ENCODE assay signal across 29 mouse cellular contexts in genomic region chr8:10256563-10256962, GRCm38 (mm10).
"Had no signal": no experiment of that assay in that cellular context is flagged by ENCODE, and none has a peak within 500 bp of the region (broad histone marks: within the 10 kb centered on the region; RNA-seq: fewer than 3 reads in every experiment).

No protein-coding gene starts in this region.

- H3K36me3 ChIP-seq: embryonic facial prominence, embryonic 10.5 days; embryonic facial prominence, embryonic 12.5 days; embryonic facial prominence, embryonic 13.5 days; embryonic facial prominence, embryonic 15.5 days; forebrain, embryonic 10.5 days; forebrain, embryonic 12.5 days; forebrain, embryonic 15.5 days had no signal

- H3K4me1 ChIP-seq: embryonic facial prominence, embryonic 10.5 days; embryonic facial prominence, embryonic 12.5 days; embryonic facial prominence, embryonic 13.5 days; embryonic facial prominence, embryonic 15.5 days; forebrain, embryonic 10.5 days; forebrain, embryonic 12.5 days; forebrain, embryonic 13.5 days; forebrain, embryonic 15.5 days had no signal

- DNase-seq: cerebellum, adult 18-20 months; cerebellum, adult 2 months; cerebellum, adult 8-10 months; cerebellum, adult 9-10 months; cerebellum, adult 9-11 months; cerebellum, postnatal 10 days; cerebellum, postnatal 14 days; cerebellum, postnatal 25 days; cerebellum, postnatal 36 days; embryo, embryonic 11 days; forebrain, postnatal 0 days; gastrocnemius, adult 2 months; gastrocnemius, postnatal 10 days; gastrocnemius, postnatal 14 days; gastrocnemius, postnatal 25 days; gastrocnemius, postnatal 36 days; heart, adult 11 months; heart, adult 18-20 months had no signal

- H3K4me3 ChIP-seq: embryonic facial prominence, embryonic 10.5 days; embryonic facial prominence, embryonic 12.5 days; embryonic facial prominence, embryonic 13.5 days; embryonic facial prominence, embryonic 15.5 days; erythroblast, embryonic 14.5 days; forebrain, embryonic 10.5 days; forebrain, embryonic 12.5 days; forebrain, embryonic 13.5 days; forebrain, embryonic 15.5 days; gastrocnemius, adult 2 months had no signal

- H3K9me3 ChIP-seq: embryonic facial prominence, embryonic 10.5 days; embryonic facial prominence, embryonic 12.5 days; embryonic facial prominence, embryonic 13.5 days; embryonic facial prominence, embryonic 15.5 days; forebrain, embryonic 10.5 days; forebrain, embryonic 12.5 days; forebrain, embryonic 13.5 days; forebrain, embryonic 15.5 days had no signal

- H3K9ac ChIP-seq: embryonic facial prominence, embryonic 12.5 days; embryonic facial prominence, embryonic 13.5 days; embryonic facial prominence, embryonic 15.5 days; forebrain, embryonic 12.5 days; forebrain, embryonic 13.5 days; forebrain, embryonic 15.5 days; forebrain, postnatal 0 days had no signal

- H3K4me2 ChIP-seq: embryonic facial prominence, embryonic 12.5 days; embryonic facial prominence, embryonic 13.5 days; embryonic facial prominence, embryonic 15.5 days; forebrain, embryonic 12.5 days; forebrain, embryonic 13.5 days; forebrain, embryonic 15.5 days had no signal

- ATAC-seq: forebrain, embryonic 13.5 days; forebrain, embryonic 14.5 days; forebrain, embryonic 15.5 days; forebrain, embryonic 16.5 days; forebrain, postnatal 0 days had no signal

- H3K27me3 ChIP-seq: embryonic facial prominence, embryonic 12.5 days; embryonic facial prominence, embryonic 13.5 days; embryonic facial prominence, embryonic 15.5 days; forebrain, embryonic 12.5 days; forebrain, embryonic 13.5 days; forebrain, embryonic 15.5 days had no signal

- H3K27ac ChIP-seq: embryonic facial prominence, embryonic 10.5 days; embryonic facial prominence, embryonic 12.5 days; embryonic facial prominence, embryonic 13.5 days; embryonic facial prominence, embryonic 15.5 days; forebrain, embryonic 10.5 days; forebrain, embryonic 12.5 days; forebrain, embryonic 13.5 days; forebrain, embryonic 15.5 days; gastrocnemius, adult 2 months had no signal
